24 mouse cellular contexts compared by ENCODE assay signal in the genomic region with DNA sequence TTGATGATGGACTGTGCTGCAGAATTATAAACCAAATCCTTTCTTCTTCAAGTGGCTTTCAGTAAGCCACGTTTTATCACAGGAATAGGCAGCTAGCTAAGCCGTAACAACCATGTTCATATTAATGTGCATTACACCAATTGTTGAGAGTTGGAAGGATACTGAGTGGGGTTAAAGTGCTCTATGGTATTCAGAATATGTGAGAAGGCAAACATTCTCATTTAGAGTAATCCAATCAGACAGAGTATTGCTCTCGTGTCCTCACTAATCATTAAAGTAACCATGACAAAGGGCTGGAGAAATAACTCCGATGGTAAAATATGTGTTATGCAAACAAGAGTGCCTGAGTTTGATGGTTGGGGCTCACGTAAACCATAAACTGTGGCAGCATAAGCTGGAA. TPM values are rescaled to one million over a fixed set of nuclear protein-coding genes. Genes with fewer than 3 reads are reported as not detected.
"Had no signal": no experiment of that assay in that cellular context is flagged by ENCODE, and none has a peak within 500 bp of the region (broad histone marks: within the 10 kb centered on the region; RNA-seq: fewer than 3 reads in every experiment).

No protein-coding gene starts in this region.

- H3K4me2 ChIP-seq: heart, embryonic 11.5 days; heart, embryonic 13.5 days; heart, embryonic 15.5 days; hindbrain, embryonic 13.5 days; hindbrain, embryonic 15.5 days; kidney, embryonic 15.5 days; limb, embryonic 13.5 days had no signal

- H3K9ac ChIP-seq: forebrain, postnatal 0 days; heart, embryonic 13.5 days; heart, embryonic 15.5 days; hindbrain, embryonic 13.5 days; hindbrain, embryonic 15.5 days; kidney, embryonic 15.5 days; limb, embryonic 13.5 days had no signal

- H3K36me3 ChIP-seq: heart, embryonic 15.5 days; hindbrain, embryonic 13.5 days; hindbrain, embryonic 15.5 days; kidney, embryonic 15.5 days; limb, embryonic 13.5 days had no signal

- H3K4me3 ChIP-seq: heart, adult 2 months; heart, embryonic 13.5 days; heart, embryonic 15.5 days; hindbrain, embryonic 13.5 days; hindbrain, embryonic 15.5 days; kidney, embryonic 15.5 days; limb, embryonic 13.5 days had no signal

- H3K27ac ChIP-seq: heart, adult 2 months; heart, embryonic 13.5 days; heart, embryonic 15.5 days; hindbrain, embryonic 13.5 days; hindbrain, embryonic 15.5 days; hindbrain, postnatal 0 days; kidney, embryonic 15.5 days; kidney, postnatal 0 days; limb, embryonic 13.5 days had no signal

- DNase-seq: forebrain, postnatal 0 days; gastrocnemius, postnatal 14 days; gastrocnemius, postnatal 36 days; heart, adult 2 months; heart, postnatal 14 days; heart, postnatal 36 days; kidney, adult 11 months; kidney, adult 2 months; kidney, adult 9 months; kidney, postnatal 14 days; kidney, postnatal 36 days; layer of hippocampus, adult 9-11 months; layer of hippocampus, postnatal 36 days; left cerebral cortex, postnatal 4 days had no signal

- H3K4me1 ChIP-seq: heart, embryonic 13.5 days; heart, embryonic 15.5 days; hindbrain, embryonic 13.5 days; hindbrain, embryonic 15.5 days; kidney, embryonic 15.5 days; limb, embryonic 13.5 days had no signal

- H3K27me3 ChIP-seq: heart, embryonic 13.5 days; heart, embryonic 15.5 days; hindbrain, embryonic 13.5 days; hindbrain, embryonic 15.5 days; kidney, embryonic 15.5 days; limb, embryonic 13.5 days had no signal

- H3K9me3 ChIP-seq: heart, embryonic 13.5 days; heart, embryonic 15.5 days; hindbrain, embryonic 13.5 days; kidney, embryonic 15.5 days had no signal

- ATAC-seq: forebrain, postnatal 0 days; hindbrain, postnatal 0 days; intestine, embryonic 16.5 days had no signal

RNA-seq across cellular contexts. Expression of a gene that starts 53.2 kb away (rescaled TPM):
- polyA plus RNA-seq: heart, adult 2 months had no signal
